Comparison of ENCODE assay signal across 24 mouse cellular contexts in the genomic region with DNA sequence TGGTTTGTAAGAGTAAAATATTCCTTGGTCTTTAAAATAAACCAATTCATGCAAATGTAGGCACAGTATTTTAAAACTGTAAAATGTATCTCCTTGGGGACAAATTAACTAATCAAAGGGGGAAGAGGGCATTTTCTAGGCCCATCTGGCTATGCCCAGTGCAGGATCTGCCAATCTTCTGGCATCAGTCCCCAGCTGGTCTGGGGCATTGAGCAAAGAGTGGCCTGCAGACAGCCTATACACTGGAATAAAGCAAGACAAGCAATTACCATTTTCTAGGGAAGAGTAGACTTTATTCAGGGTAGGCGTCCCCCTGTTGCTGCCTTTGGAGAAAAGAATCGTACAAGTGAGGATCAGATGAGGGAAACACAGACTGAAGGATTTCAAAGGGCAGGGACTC. TPM values are rescaled to one million over a fixed set of nuclear protein-coding genes. Genes with fewer than 3 reads are reported as not detected.
"Had no signal": no experiment of that assay in that cellular context is flagged by ENCODE, and none has a peak within 500 bp of the region (broad histone marks: within the 10 kb centered on the region; RNA-seq: fewer than 3 reads in every experiment).

No protein-coding gene starts in this region.

- H3K27me3 ChIP-seq: limb, embryonic 15.5 days had no signal

- ATAC-seq: liver, postnatal 0 days; lung, postnatal 0 days; midbrain, embryonic 13.5 days had no signal

- H3K27ac ChIP-seq: kidney, postnatal 0 days; layer of hippocampus, adult 2 months; left cerebral cortex, adult 2 months; limb, embryonic 12.5 days; limb, embryonic 15.5 days; liver, embryonic 14.5 days; macrophage; midbrain, embryonic 13.5 days; stomach, postnatal 0 days had no signal

- H3K4me1 ChIP-seq: limb, embryonic 12.5 days; limb, embryonic 15.5 days had no signal

- H3K36me3 ChIP-seq: limb, embryonic 12.5 days; limb, embryonic 15.5 days; midbrain, embryonic 13.5 days had no signal

- DNase-seq: kidney, postnatal 25 days; layer of hippocampus, adult 9-11 months; liver, postnatal 0 days; lung, embryonic 14.5 days; right cerebral cortex, postnatal 4 days; thymus, adult 2 months; thymus, postnatal 14 days; thymus, postnatal 4 days had no signal

- H3K4me2 ChIP-seq: limb, embryonic 12.5 days; limb, embryonic 15.5 days; liver, embryonic 11.5 days; lung, embryonic 14.5 days; midbrain, embryonic 13.5 days had no signal

- H3K9ac ChIP-seq: limb, embryonic 12.5 days; limb, embryonic 15.5 days; liver, embryonic 14.5 days; liver, postnatal 0 days; lung, embryonic 14.5 days; midbrain, embryonic 13.5 days had no signal

- H3K4me3 ChIP-seq: layer of hippocampus, adult 2 months; left cerebral cortex, adult 2 months; limb, embryonic 12.5 days; limb, embryonic 15.5 days; midbrain, embryonic 13.5 days had no signal

- H3K9me3 ChIP-seq: limb, embryonic 12.5 days; limb, embryonic 15.5 days; midbrain, embryonic 13.5 days had no signal

RNA-seq across cellular contexts. Expression of a gene that starts 40.2 kb away (rescaled TPM):
- polyA plus RNA-seq: kidney, embryonic 14.5 days; kidney, postnatal 0 days; large intestine, adult 2 months; limb, embryonic 12.5 days; limb, embryonic 15.5 days; liver, embryonic 11.5 days; liver, embryonic 14.5 days; liver, postnatal 0 days; lung, embryonic 14.5 days; lung, postnatal 0 days; macrophage; neural tube, embryonic 11.5 days; neural tube, embryonic 14.5 days; stomach, embryonic 14.5 days; stomach, postnatal 0 days; thymus, adult 2 months had no signal
